In the genomic region with DNA sequence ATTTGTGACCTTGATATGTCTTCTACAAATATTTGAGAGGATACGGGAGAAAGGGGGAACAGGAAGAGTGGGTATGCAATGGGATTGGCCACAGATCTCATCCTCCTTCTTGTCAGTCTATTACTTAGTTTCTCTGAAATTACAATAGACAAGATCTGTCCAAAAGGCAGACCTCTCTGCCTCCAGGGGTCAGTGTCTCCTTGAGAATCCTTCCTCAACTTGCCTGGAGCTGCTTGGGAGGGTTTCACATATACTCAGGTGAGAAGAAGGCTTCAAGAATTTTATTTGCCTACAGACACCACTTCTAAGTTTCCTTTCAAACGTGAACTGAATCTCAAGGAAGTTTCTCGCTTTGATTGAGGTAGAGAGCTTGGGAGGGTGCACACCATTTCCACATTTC, we compare ENCODE assay signal across 8 mouse cellular contexts.
A peak's percentile ranks its signal among the peaks of the same experiment; 100 is the strongest.
DNase-seq lines count a peak whose midpoint lies in the region; ATAC-seq and TF ChIP-seq lines count a peak whose summit lies in the region.

No protein-coding gene starts in this region.

- no peaks in the 10 kb centered on the region for H3K9me3 ChIP-seq in midbrain, embryonic 10.5 days (replicated peaks)
- no peaks in the 10 kb centered on the region for H3K9me3 ChIP-seq in midbrain, embryonic 13.5 days
- no peaks in the 10 kb centered on the region for H3K9me3 ChIP-seq in stomach, postnatal 0 days (ENCODE audit: control insufficient read depth, low read length)
- H3K9me3 ChIP-seq in forebrain, embryonic 12.5 days, result no peaks in the 10 kb centered on the region

- WGBS in midbrain, embryonic 10.5 days, result 66% methylated on average over 3 of the region's 3 CpGs
- WGBS in midbrain, embryonic 13.5 days, result 54% methylated on average over 3 of the region's 3 CpGs
- WGBS in stomach, postnatal 0 days, result 52% methylated on average over 3 of the region's 3 CpGs
- 53% methylated on average over 3 of the region's 3 CpGs for WGBS in forebrain, embryonic 12.5 days

- peak; percentile 66 for TF ChIP-seq CTCF in stomach, postnatal 0 days (IDR thresholded peaks at IDR 0.05; ENCODE audit: low read depth)

- no peaks in the 10 kb centered on the region for H3K27me3 ChIP-seq in midbrain, embryonic 10.5 days (ENCODE audit: low read depth, poor library complexity, severe bottlenecking)
- no peaks in the 10 kb centered on the region for H3K27me3 ChIP-seq in midbrain, embryonic 13.5 days
- no peaks in the 10 kb centered on the region for H3K27me3 ChIP-seq in stomach, postnatal 0 days (ENCODE audit: control insufficient read depth, insufficient read depth, low read length)
- no peaks in the 10 kb centered on the region for H3K27me3 ChIP-seq in forebrain, embryonic 12.5 days

- no peaks in the 10 kb centered on the region for H3K36me3 ChIP-seq in midbrain, embryonic 10.5 days
- no peaks in the 10 kb centered on the region for H3K36me3 ChIP-seq in midbrain, embryonic 13.5 days
- H3K36me3 ChIP-seq in stomach, postnatal 0 days (ENCODE audit: control insufficient read depth, insufficient read depth, low read length), result no peaks in the 10 kb centered on the region
- H3K36me3 ChIP-seq in forebrain, embryonic 12.5 days (replicated peaks), result no peaks in the 10 kb centered on the region

- H3K9ac ChIP-seq in midbrain, embryonic 13.5 days (replicated peaks), result no peak overlapping the region
- H3K9ac ChIP-seq in stomach, postnatal 0 days (ENCODE audit: low read length), result no peak overlapping the region
- H3K9ac ChIP-seq in forebrain, embryonic 12.5 days, result no peak overlapping the region

- DNase-seq in heart, postnatal 10 days, result peak; percentile 18 to 19
- no peak for DNase-seq in heart, postnatal 25 days (ENCODE audit: low spot score)
- peak; percentile 16 for DNase-seq in midbrain, embryonic 10.5 days (ENCODE audit: low spot score)
- peak; percentile 7 for DNase-seq in embryo, embryonic 11.5 days (ENCODE audit: low read depth, low spot score)
- no peak for DNase-seq in stomach, postnatal 0 days (ENCODE audit: low spot score)

- H3K27ac ChIP-seq in midbrain, embryonic 10.5 days (replicated peaks), result no peak overlapping the region
- H3K27ac ChIP-seq in midbrain, embryonic 13.5 days, result no peak overlapping the region
- no peak overlapping the region for H3K27ac ChIP-seq in stomach, postnatal 0 days (replicated peaks)
- no peak overlapping the region for H3K27ac ChIP-seq in forebrain, embryonic 12.5 days

- TF ChIP-seq EP300 in stomach, postnatal 0 days (optimal IDR thresholded peaks at IDR 0.05), result no peak

- no peaks in the 10 kb centered on the region for H3K4me1 ChIP-seq in midbrain, embryonic 10.5 days
- H3K4me1 ChIP-seq in midbrain, embryonic 13.5 days (replicated peaks), result no peaks in the 10 kb centered on the region
- H3K4me1 ChIP-seq in stomach, postnatal 0 days (replicated peaks; ENCODE audit: control insufficient read depth, insufficient read depth), result no peaks in the 10 kb centered on the region
- H3K4me1 ChIP-seq in forebrain, embryonic 12.5 days, result no peaks in the 10 kb centered on the region

- H3K4me2 ChIP-seq in midbrain, embryonic 13.5 days (replicated peaks), result no peak overlapping the region
- H3K4me2 ChIP-seq in stomach, postnatal 0 days (replicated peaks; ENCODE audit: low read depth), result no peak overlapping the region
- H3K4me2 ChIP-seq in forebrain, embryonic 12.5 days, result no peak overlapping the region

- no peak overlapping the region for H3K4me3 ChIP-seq in midbrain, embryonic 10.5 days
- no peak overlapping the region for H3K4me3 ChIP-seq in midbrain, embryonic 13.5 days (replicated peaks)
- H3K4me3 ChIP-seq in stomach, postnatal 0 days (ENCODE audit: low read depth, low read length), result no peak overlapping the region
- no peak overlapping the region for H3K4me3 ChIP-seq in forebrain, embryonic 12.5 days (replicated peaks)

- intact Hi-C loops in heart, postnatal 10 days (cut with DNase I), result loop anchor here (5.0 kb wide), 1 partner anchor 731 kb away; no protein-coding TSS in a partner anchor
- intact Hi-C loops in heart, postnatal 25 days (cut with DNase I), result no loop called here

- ATAC-seq in midbrain, embryonic 13.5 days, result no peak
- ATAC-seq in stomach, postnatal 0 days (ENCODE audit: low FRiP score, low TSS enrichment), result no peak
- no peak for ATAC-seq in forebrain, embryonic 12.5 days (ENCODE audit: low FRiP score)
- no peak for ATAC-seq in megakaryocyte-erythroid progenitor cell, adult 5-6 weeks (replicated peaks; ENCODE audit: low FRiP score, low TSS enrichment, poor library complexity, severe bottlenecking)

Comparison
In these comparisons a context has a peak if more than half of its experiments do, and no peak if none do; other contexts are left out.
1. DNase-seq: peak in heart, postnatal 10 days (2 of 2), midbrain, embryonic 10.5 days (single experiment) and embryo, embryonic 11.5 days (single experiment); none in heart, postnatal 25 days (single experiment) and stomach, postnatal 0 days (single experiment).